Mouse (Mus musculus): ENCODE results near the gene Pyroxd2. TPM values are rescaled to one million over a fixed set of nuclear protein-coding genes. Genes with fewer than 3 reads are reported as not detected.

The Pyroxd2 gene
- polyA plus RNA-seq, 1 experiment from 2014 or later = 0.95 TPM

- Histone ChIP-seq H3K36me3 (ENCODE audit: control insufficient read depth, insufficient read depth, low read length) (no peaks in the 10 kb centered on the region), H3K4me2 (ENCODE audit: low read depth) (no peak overlapping the region), H3K9me3 (ENCODE audit: control insufficient read depth, low read length) (no peaks in the 10 kb centered on the region), H3K4me1 (ENCODE audit: control insufficient read depth, insufficient read depth, low read length) (peaks cover 5% of the 10 kb centered on the region), H3K4me3 (ENCODE audit: low read depth, low read length) (no peak overlapping the region), H3K27me3 (ENCODE audit: control insufficient read depth, insufficient read depth, low read length) (no peaks in the 10 kb centered on the region), H3K9ac (ENCODE audit: low read length) (no peak overlapping the region), H3K27ac (ENCODE audit: low read depth, low read length) (no peak overlapping the region)
- ATAC-seq (ENCODE audit: insufficient read depth, low FRiP score, low TSS enrichment) (no peak), DNase-seq (ENCODE audit: low spot score) (no peak)
- 44% methylated on average over 16 of the region's 16 CpGs for WGBS
These were observed 27.3 kb downstream of the Pyroxd2 start for GRCm38 (mm10) chr19:42725056-42725972.

- peaks cover 5% of the 10 kb centered on the region for H3K4me1 ChIP-seq (ENCODE audit: control insufficient read depth, insufficient read depth, low read length)
- no peaks in the 10 kb centered on the region for H3K36me3 ChIP-seq (ENCODE audit: control insufficient read depth, insufficient read depth, low read length)
- ATAC-seq (ENCODE audit: insufficient read depth, low FRiP score, low TSS enrichment) (no peak), DNase-seq (ENCODE audit: low spot score) (no peak)
- H3K9ac ChIP-seq (ENCODE audit: low read length) = no peak overlapping the region
- no peaks in the 10 kb centered on the region for H3K27me3 ChIP-seq (ENCODE audit: control insufficient read depth, insufficient read depth, low read length)
- H3K27ac ChIP-seq (ENCODE audit: low read depth, low read length) = no peak overlapping the region
- 80% methylated on average over 6 of the region's 6 CpGs for WGBS
- H3K4me3 ChIP-seq (ENCODE audit: low read depth, low read length) = no peak overlapping the region
- H3K9me3 ChIP-seq (ENCODE audit: control insufficient read depth, low read length) = no peaks in the 10 kb centered on the region
- no peak overlapping the region for H3K4me2 ChIP-seq (ENCODE audit: low read depth)
These were observed 29.3 kb downstream of the Pyroxd2 start for GRCm38 (mm10) chr19:42723302-42723701.

DNA sequence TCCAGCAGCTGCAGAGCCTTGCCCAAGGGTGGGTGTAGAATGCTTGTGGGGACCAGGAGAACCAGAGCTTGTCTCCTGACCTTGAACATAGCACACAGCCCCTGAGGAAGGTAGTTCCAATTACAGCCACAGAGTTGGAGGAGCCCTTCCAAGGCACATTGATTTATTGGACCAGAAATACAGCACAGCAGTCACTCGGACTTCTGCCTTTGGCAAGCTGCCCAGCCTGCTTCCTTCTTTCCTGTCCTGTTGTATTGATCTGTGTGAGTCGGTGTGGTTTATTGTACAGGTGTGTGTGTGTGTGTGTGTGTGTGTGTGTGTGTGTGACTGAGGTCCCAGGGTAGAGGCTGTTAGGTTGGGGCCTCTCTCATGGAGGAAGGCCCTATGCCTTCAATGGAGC lies 30.1 kb downstream of the Pyroxd2 start:
- 24% methylated on average over 2 of the region's 2 CpGs for WGBS
- H3K4me3 ChIP-seq (ENCODE audit: low read depth, low read length) = no peak overlapping the region
- no peak overlapping the region for H3K9ac ChIP-seq (ENCODE audit: low read length)
- H3K4me1 ChIP-seq (ENCODE audit: control insufficient read depth, insufficient read depth, low read length) = peaks cover 5% of the 10 kb centered on the region
- no peak for ATAC-seq (ENCODE audit: insufficient read depth, low FRiP score, low TSS enrichment)
- no peaks in the 10 kb centered on the region for H3K27me3 ChIP-seq (ENCODE audit: control insufficient read depth, insufficient read depth, low read length)
- H3K36me3 ChIP-seq (ENCODE audit: control insufficient read depth, insufficient read depth, low read length) = no peaks in the 10 kb centered on the region
- no peak overlapping the region for H3K27ac ChIP-seq (ENCODE audit: low read depth, low read length)
- H3K9me3 ChIP-seq (ENCODE audit: control insufficient read depth, low read length) = no peaks in the 10 kb centered on the region
- H3K4me2 ChIP-seq (ENCODE audit: low read depth) = no peak overlapping the region
- DNase-seq (ENCODE audit: low spot score) = no peak

GRCm38 (mm10) chr19:42718101-42718500 lies 34.5 kb downstream of the Pyroxd2 start:
- H3K4me2 ChIP-seq (ENCODE audit: low read depth) = no peak overlapping the region
- ATAC-seq (ENCODE audit: insufficient read depth, low FRiP score, low TSS enrichment) (no peak), DNase-seq (ENCODE audit: low spot score) (no peak)
- H3K4me1 ChIP-seq (ENCODE audit: control insufficient read depth, insufficient read depth, low read length) = 0 out of 2 replicates have a peak, but pooled peaks cover 2% of the 10 kb centered on the region
- no peaks in the 10 kb centered on the region for H3K27me3 ChIP-seq (ENCODE audit: control insufficient read depth, insufficient read depth, low read length)
- H3K4me3 ChIP-seq (ENCODE audit: low read depth, low read length) = no peak overlapping the region
- no peaks in the 10 kb centered on the region for H3K36me3 ChIP-seq (ENCODE audit: control insufficient read depth, insufficient read depth, low read length)
- no peak overlapping the region for H3K9ac ChIP-seq (ENCODE audit: low read length)
- 84% methylated on average over 3 of the region's 3 CpGs for WGBS
- no peak overlapping the region for H3K27ac ChIP-seq (ENCODE audit: low read depth, low read length)
- H3K9me3 ChIP-seq (ENCODE audit: control insufficient read depth, low read length) = no peaks in the 10 kb centered on the region

DNA sequence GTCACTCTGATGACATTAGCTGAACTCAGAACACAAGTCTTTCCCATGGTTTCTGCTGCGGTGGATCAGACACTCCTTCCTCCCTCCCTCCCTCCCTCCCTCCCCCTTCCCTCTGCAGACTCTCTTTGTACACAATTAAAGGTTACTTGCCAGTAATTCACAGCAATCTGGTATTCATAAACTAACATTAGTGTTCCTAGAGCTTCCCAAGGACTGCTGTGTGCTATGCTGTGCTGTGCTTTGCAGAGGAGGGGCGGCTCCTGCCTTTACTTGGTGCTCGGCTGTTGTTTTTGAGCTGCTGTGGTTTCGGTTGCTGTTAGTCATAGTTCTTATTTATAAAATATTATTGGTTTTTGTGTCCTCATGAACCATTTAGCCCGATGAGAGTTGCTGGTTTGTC lies 34.9 kb downstream of the Pyroxd2 start:
- 0 out of 2 replicates have a peak, but pooled peaks cover 2% of the 10 kb centered on the region for H3K4me1 ChIP-seq (ENCODE audit: control insufficient read depth, insufficient read depth, low read length)

GRCm38 (mm10) chr19:42716507-42716906 lies 36.1 kb downstream of the Pyroxd2 start:
- H3K27ac ChIP-seq (ENCODE audit: low read depth, low read length) = no peak overlapping the region
- ATAC-seq (ENCODE audit: insufficient read depth, low FRiP score, low TSS enrichment) = no peak
- no peak for DNase-seq (ENCODE audit: low spot score)
- WGBS = 81% methylated on average over 7 of the region's 7 CpGs
- H3K4me1 ChIP-seq (ENCODE audit: control insufficient read depth, insufficient read depth, low read length) = no peaks in the 10 kb centered on the region
- H3K9ac ChIP-seq (ENCODE audit: low read length) = no peak overlapping the region
- no peaks in the 10 kb centered on the region for H3K36me3 ChIP-seq (ENCODE audit: control insufficient read depth, insufficient read depth, low read length)
- H3K4me3 ChIP-seq (ENCODE audit: low read depth, low read length) = no peak overlapping the region
- no peak overlapping the region for H3K4me2 ChIP-seq (ENCODE audit: low read depth)
- H3K9me3 ChIP-seq (ENCODE audit: control insufficient read depth, low read length) = no peaks in the 10 kb centered on the region
- no peaks in the 10 kb centered on the region for H3K27me3 ChIP-seq (ENCODE audit: control insufficient read depth, insufficient read depth, low read length)

More for the DNA sequence above, 34.9 kb downstream of the Pyroxd2 start:
- WGBS = 84% methylated on average over 5 of the region's 5 CpGs
- Histone ChIP-seq H3K9me3 (ENCODE audit: control insufficient read depth, low read length) (no peaks in the 10 kb centered on the region), H3K4me2 (ENCODE audit: low read depth) (no peak overlapping the region), H3K4me3 (ENCODE audit: low read depth, low read length) (no peak overlapping the region), H3K27ac (ENCODE audit: low read depth, low read length) (no peak overlapping the region), H3K36me3 (ENCODE audit: control insufficient read depth, insufficient read depth, low read length) (no peaks in the 10 kb centered on the region), H3K9ac (ENCODE audit: low read length) (no peak overlapping the region), H3K27me3 (ENCODE audit: control insufficient read depth, insufficient read depth, low read length) (no peaks in the 10 kb centered on the region)
- DNase-seq (ENCODE audit: low spot score) (no peak), ATAC-seq (ENCODE audit: insufficient read depth, low FRiP score, low TSS enrichment) (no peak)

GRCm38 (mm10) chr19:42713770-42714169 lies 38.8 kb downstream of the Pyroxd2 start:
- ATAC-seq (ENCODE audit: insufficient read depth, low FRiP score, low TSS enrichment) (no peak), DNase-seq (ENCODE audit: low spot score) (no peak)
- no peak overlapping the region for H3K9ac ChIP-seq (ENCODE audit: low read length)
- no peaks in the 10 kb centered on the region for H3K9me3 ChIP-seq (ENCODE audit: control insufficient read depth, low read length)
- WGBS = 86% methylated on average over 9 of the region's 9 CpGs
- no peak overlapping the region for H3K4me3 ChIP-seq (ENCODE audit: low read depth, low read length)
- no peaks in the 10 kb centered on the region for H3K36me3 ChIP-seq (ENCODE audit: control insufficient read depth, insufficient read depth, low read length)
- no peaks in the 10 kb centered on the region for H3K4me1 ChIP-seq (ENCODE audit: control insufficient read depth, insufficient read depth, low read length)
- no peaks in the 10 kb centered on the region for H3K27me3 ChIP-seq (ENCODE audit: control insufficient read depth, insufficient read depth, low read length)
- no peak overlapping the region for H3K27ac ChIP-seq (ENCODE audit: low read depth, low read length)
- H3K4me2 ChIP-seq (ENCODE audit: low read depth) = no peak overlapping the region

GRCm38 (mm10) chr19:42699426-42699825 lies 53.1 kb downstream of the Pyroxd2 start:
- WGBS = 95% methylated on average over 5 of the region's 10 CpGs
- H3K4me2 ChIP-seq (ENCODE audit: low read depth) = no peak overlapping the region

DNA sequence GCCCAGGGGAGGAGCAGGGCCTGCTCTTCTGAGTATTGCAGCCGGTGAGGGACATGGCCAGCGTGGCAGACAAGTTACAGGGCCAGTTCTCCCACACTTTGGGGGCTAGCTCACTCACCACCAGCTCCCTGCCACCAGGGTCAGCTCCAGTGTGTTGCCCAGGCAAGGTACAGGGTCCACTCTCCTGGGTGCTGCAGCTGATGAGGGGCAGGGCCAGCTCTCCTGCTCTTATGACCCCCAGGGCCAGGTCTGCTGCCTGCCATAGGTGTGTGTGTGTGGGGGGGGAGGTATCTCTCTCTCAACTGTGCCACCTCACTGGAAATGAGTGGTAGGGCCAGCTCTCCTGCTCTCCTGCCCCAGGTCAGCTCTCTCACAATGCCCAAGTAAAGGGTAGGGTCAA lies 54.0 kb downstream of the Pyroxd2 start:
- WGBS = 75% methylated on average over 2 of the region's 2 CpGs
- no peak overlapping the region for H3K4me2 ChIP-seq (ENCODE audit: low read depth)
- H3K9ac ChIP-seq (ENCODE audit: low read length) = no peak overlapping the region
- DNase-seq (ENCODE audit: low spot score) (no peak), ATAC-seq (ENCODE audit: insufficient read depth, low FRiP score, low TSS enrichment) (no peak)
- peaks cover 12% of the 10 kb centered on the region for H3K4me1 ChIP-seq (ENCODE audit: control insufficient read depth, insufficient read depth, low read length)
- H3K9me3 ChIP-seq (ENCODE audit: control insufficient read depth, low read length) = no peaks in the 10 kb centered on the region
- H3K27ac ChIP-seq (ENCODE audit: low read depth, low read length) = 0 out of 2 replicates have a peak overlapping the region, but pooled peaks have one; percentile 14
- H3K4me3 ChIP-seq (ENCODE audit: low read depth, low read length) = no peak overlapping the region
- no peaks in the 10 kb centered on the region for H3K36me3 ChIP-seq (ENCODE audit: control insufficient read depth, insufficient read depth, low read length)
- no peaks in the 10 kb centered on the region for H3K27me3 ChIP-seq (ENCODE audit: control insufficient read depth, insufficient read depth, low read length)

More at GRCm38 (mm10) chr19:42699426-42699825, 53.1 kb downstream of the Pyroxd2 start:
- DNase-seq (ENCODE audit: low spot score) (no peak), ATAC-seq (ENCODE audit: insufficient read depth, low FRiP score, low TSS enrichment) (no peak)
- Histone ChIP-seq H3K4me3 (ENCODE audit: low read depth, low read length) (no peak overlapping the region), H3K27me3 (ENCODE audit: control insufficient read depth, insufficient read depth, low read length) (no peaks in the 10 kb centered on the region), H3K27ac (ENCODE audit: low read depth, low read length) (no peak overlapping the region), H3K4me1 (ENCODE audit: control insufficient read depth, insufficient read depth, low read length) (peaks cover 12% of the 10 kb centered on the region), H3K9me3 (ENCODE audit: control insufficient read depth, low read length) (no peaks in the 10 kb centered on the region), H3K36me3 (ENCODE audit: control insufficient read depth, insufficient read depth, low read length) (no peaks in the 10 kb centered on the region), H3K9ac (ENCODE audit: low read length) (no peak overlapping the region)

Data from neural tube, embryonic 11.5 days (tissue).